Mouse (Mus musculus): ENCODE results near the gene Tmem258. TPM values are rescaled to one million over a fixed set of nuclear protein-coding genes. Genes with fewer than 3 reads are reported as not detected.

Tmem258 gene
- total and polyA plus RNA-seq, 3 experiments: 337 to 354 TPM; not detected in 1

- Histone ChIP-seq H3K9me3 (replicated peaks; ENCODE audit: insufficient read depth, low read length) (no peaks in the 10 kb centered on the region), H3K79me2 (ENCODE audit: control insufficient read depth, insufficient read depth, low read length, poor library complexity) (no peaks in the 10 kb centered on the region), H3K27ac (ENCODE audit: control insufficient read depth, low read depth, low read length) (no peak overlapping the region), H3K4me3 (ENCODE audit: control insufficient read depth in 1 of 2, insufficient read depth in 1 of 2, low read depth in 2 of 2, low read length in 2 of 2) (no peak overlapping the region), H3K27me3 (ENCODE audit: control insufficient read depth in 1 of 2, insufficient read depth in 2 of 2, low read length in 2 of 2) (no peaks in the 10 kb centered on the region), H3K9ac (ENCODE audit: control insufficient read depth, low read depth, low read length, poor library complexity, severe bottlenecking) (no peak overlapping the region), H3K36me3 (ENCODE audit: control insufficient read depth in 1 of 2, insufficient read depth in 2 of 2, low read length in 2 of 2) (peaks cover 0 to 7% of the 10 kb centered on the region in 2 experiments; a peak in 2 of 4 replicates), H3K4me1 (ENCODE audit: control insufficient read depth in 1 of 2, insufficient read depth in 2 of 2, low read length in 2 of 2) (peaks cover 4 to 7% of the 10 kb centered on the region in 2 experiments)
- no peak for DNase-seq (ENCODE audit: low read depth, low spot score)
- TF ChIP-seq SIN3A (IDR thresholded peaks at IDR 0.05; ENCODE audit: low read length) (no peak), ETS1 (IDR thresholded peaks at IDR 0.05; ENCODE audit: low read depth, low read length) (no peak), USF2 (IDR thresholded peaks at IDR 0.05; ENCODE audit: borderline replicate concordance in 1 of 2, insufficient read depth in 1 of 2, low read depth in 1 of 2, low read length in 2 of 2) (no peak), POLR2AphosphoS2 (IDR thresholded peaks at IDR 0.05; ENCODE audit: low read length) (no peak), ZKSCAN1 (IDR thresholded peaks at IDR 0.05; ENCODE audit: low read depth, low read length) (no peak), GATA1 (IDR thresholded peaks at IDR 0.05; ENCODE audit: low read depth, low read length) (no peak)
Measured at GRCm38 (mm10) chr19:10167112-10167511, 36.7 kb upstream of the Tmem258 start.

GRCm38 (mm10) chr19:10167951-10168350, 35.9 kb upstream of the Tmem258 start:
- DNase-seq (ENCODE audit: low read depth, low spot score): no peak
- Histone ChIP-seq H3K4me1 (ENCODE audit: control insufficient read depth in 1 of 2, insufficient read depth in 2 of 2, low read length in 2 of 2) (peaks cover 4 to 14% of the 10 kb centered on the region in 2 experiments), H3K9ac (ENCODE audit: control insufficient read depth, low read depth, low read length, poor library complexity, severe bottlenecking) (no peak overlapping the region), H3K27ac (ENCODE audit: control insufficient read depth, low read depth, low read length) (no peak overlapping the region), H3K27me3 (ENCODE audit: control insufficient read depth in 1 of 2, insufficient read depth in 2 of 2, low read length in 2 of 2) (no peaks in the 10 kb centered on the region), H3K36me3 (ENCODE audit: control insufficient read depth in 1 of 2, insufficient read depth in 2 of 2, low read length in 2 of 2) (peaks cover 0 to 11% of the 10 kb centered on the region in 2 experiments; a peak in 2 of 4 replicates), H3K9me3 (replicated peaks; ENCODE audit: insufficient read depth, low read length) (no peaks in the 10 kb centered on the region), H3K79me2 (ENCODE audit: control insufficient read depth, insufficient read depth, low read length, poor library complexity) (no peaks in the 10 kb centered on the region), H3K4me3 (ENCODE audit: control insufficient read depth in 1 of 2, insufficient read depth in 1 of 2, low read depth in 2 of 2, low read length in 2 of 2) (no peak overlapping the region)
- TF ChIP-seq ZNF384 (IDR thresholded peaks at IDR 0.05; ENCODE audit: low read depth, low read length) (no peak), EP300 (IDR thresholded peaks at IDR 0.05; ENCODE audit: low read depth in 1 of 2, low read length in 2 of 2) (no peak), MAFK (IDR thresholded peaks at IDR 0.05; ENCODE audit: borderline replicate concordance, low read depth, low read length) (no peak), HCFC1 (IDR thresholded peaks at IDR 0.05; ENCODE audit: low read depth, low read length) (no peak)

- Histone ChIP-seq H3K9me3 (replicated peaks; ENCODE audit: insufficient read depth, low read length) (no peaks in the 10 kb centered on the region), H3K4me1 (ENCODE audit: control insufficient read depth in 1 of 2, insufficient read depth in 2 of 2, low read length in 2 of 2) (peaks cover 4 to 18% of the 10 kb centered on the region in 2 experiments), H3K4me3 (ENCODE audit: control insufficient read depth in 1 of 2, insufficient read depth in 1 of 2, low read depth in 2 of 2, low read length in 2 of 2) (no peak overlapping the region), H3K27ac (ENCODE audit: control insufficient read depth, low read depth, low read length) (no peak overlapping the region), H3K36me3 (ENCODE audit: control insufficient read depth in 1 of 2, insufficient read depth in 2 of 2, low read length in 2 of 2) (peaks cover 0 to 16% of the 10 kb centered on the region in 2 experiments; a peak in 2 of 4 replicates), H3K27me3 (ENCODE audit: control insufficient read depth in 1 of 2, insufficient read depth in 2 of 2, low read length in 2 of 2) (no peaks in the 10 kb centered on the region), H3K79me2 (ENCODE audit: control insufficient read depth, insufficient read depth, low read length, poor library complexity) (no peaks in the 10 kb centered on the region), H3K9ac (ENCODE audit: control insufficient read depth, low read depth, low read length, poor library complexity, severe bottlenecking) (no peak overlapping the region)
- TF ChIP-seq BHLHE40 (IDR thresholded peaks at IDR 0.05; ENCODE audit: borderline replicate concordance, low read depth, low read length) (no peak), MXI1 (IDR thresholded peaks at IDR 0.05; ENCODE audit: low read depth, low read length) (no peak), SMC3 (IDR thresholded peaks at IDR 0.05; ENCODE audit: low read depth, low read length) (no peak), E2F4 (IDR thresholded peaks at IDR 0.05; ENCODE audit: borderline replicate concordance, low read depth, low read length) (no peak), USF1 (IDR thresholded peaks at IDR 0.05; ENCODE audit: low read depth, low read length) (no peak), SIN3A (IDR thresholded peaks at IDR 0.05; ENCODE audit: low read length) (no peak), ZC3H11A (IDR thresholded peaks at IDR 0.05; ENCODE audit: low read depth, low read length) (no peak), ZNF384 (IDR thresholded peaks at IDR 0.05; ENCODE audit: low read depth, low read length) (no peak), KAT2A (conservative IDR thresholded peaks at IDR 0.05; ENCODE audit: low read depth, low read length) (no peak)
- DNase-seq (ENCODE audit: low read depth, low spot score): no peak
Measured at GRCm38 (mm10) chr19:10168441-10168840, 35.4 kb upstream of the Tmem258 start.
